Mouse (Mus musculus) stomach, embryonic 14.5 days (tissue): ENCODE data around the gene Slc2a5. TPM values are rescaled to one million over a fixed set of nuclear protein-coding genes. Genes with fewer than 3 reads are reported as not detected.

ENCODE experiments used
- ATAC-seq: fragments of 200-750 bp; cut with Nextera tagmentation; 2 replicates; pipeline ENCODE4 v1.8.0; 2017; ENCODE audit warnings: low read depth, moderate TSS enrichment; ENCODE audit not compliant: insufficient number of reproducible peaks, insufficient read depth, low FRiP score
- H3K27ac ChIP-seq: fragments of 300-500 bp; sonication (generic); 2 replicates; pipeline ENCODE4 v1.5.1; 2014; ENCODE audit warnings: mild to moderate bottlenecking, low read length, moderate library complexity, mixed read lengths
- H3K27me3 ChIP-seq: fragments of 300-500 bp; sonication (generic); 2 replicates; pipeline ENCODE4 v1.6.1; 2014; ENCODE audit warnings: low read length, control low read depth, mixed read lengths; ENCODE audit not compliant: control insufficient read depth, insufficient read depth
- H3K36me3 ChIP-seq: fragments of 300-500 bp; sonication (generic); 2 replicates; pipeline ENCODE4 v1.6.1; 2014; ENCODE audit warnings: mild to moderate bottlenecking, control low read depth, low read length, moderate library complexity, mixed read lengths; ENCODE audit not compliant: control insufficient read depth, insufficient read depth
- H3K4me1 ChIP-seq: fragments of 300-500 bp; sonication (generic); 2 replicates; pipeline ENCODE4 v1.6.1; 2014; ENCODE audit warnings: low read length, control low read depth, mixed read lengths; ENCODE audit not compliant: control insufficient read depth, insufficient read depth
- H3K4me2 ChIP-seq: fragments of 300-500 bp; sonication (generic); replicated peaks from 2 replicates; pipeline ENCODE4 v1.6.1; 2014; ENCODE audit warnings: low read depth, low read length, control low read depth
- H3K4me3 ChIP-seq: fragments of 300-500 bp; sonication (generic); 2 replicates; pipeline ENCODE4 v1.5.1; 2014; ENCODE audit warnings: low read depth, low read length, control low read depth
- H3K9ac ChIP-seq: fragments of 300-500 bp; sonication (generic); replicated peaks from 2 replicates; pipeline ENCODE4 v1.6.1; 2014; ENCODE audit warnings: low read depth, mild to moderate bottlenecking, control low read depth, low read length, moderate library complexity, mixed read lengths
- H3K9me3 ChIP-seq: fragments of 300-500 bp; sonication (generic); 2 replicates; pipeline ENCODE4 v1.6.1; 2016; ENCODE audit warnings: low read depth, low read length, control low read depth; ENCODE audit not compliant: control insufficient read depth
- WGBS: fragments of 180-500 bp; shearing (Covaris S2); extraction: QIAGEN DNeasy Blood & Tissue Kit; methylation state at CpG from one replicate; pipeline ENCODE4 v1.1.7; 2014; 5-methylcytosine and 5-hydroxymethylcytosine counted together
- polyA plus RNA-seq: library from polyadenylated mRNA; unstranded; fragments of >200 nt; fragmentation: Nextera tagmentation; extraction: Ambion mirVana; gene quantifications from 2 replicates; pipeline ENCODE4 v1.2.1, GENCODE M21; 2014

Gene Slc2a5
- polyA plus RNA-seq, 1 experiment from 2014 or later: 1.1 TPM

DNA sequence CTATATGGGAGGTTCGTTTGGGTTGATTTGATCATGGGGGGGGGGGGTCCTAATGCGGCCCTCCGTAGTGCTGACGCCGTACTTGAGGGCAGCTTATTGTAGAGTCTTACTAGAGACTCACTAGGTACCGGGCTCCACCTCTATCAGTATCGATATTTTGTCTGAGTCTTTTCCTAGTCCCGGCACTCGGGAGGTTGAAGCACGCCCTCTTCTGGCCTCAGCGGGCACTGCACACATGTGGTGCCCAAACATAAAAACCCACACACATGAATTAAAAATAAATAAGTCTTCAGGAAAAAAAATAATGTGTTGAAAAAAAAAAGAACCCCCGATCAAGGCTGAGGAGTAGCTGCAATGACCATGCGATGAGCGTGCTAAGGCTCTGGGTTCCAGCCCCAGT is 54.9 kb downstream of the Slc2a5 start:
- H3K27ac ChIP-seq: no peak overlapping the region
- H3K4me1 ChIP-seq: no peaks in the 10 kb centered on the region
- WGBS: 93% methylated on average over 14 of the region's 14 CpGs
- H3K27me3 ChIP-seq: no peaks in the 10 kb centered on the region
- H3K9ac ChIP-seq: no peak overlapping the region
- no peaks in the 10 kb centered on the region for H3K36me3 ChIP-seq
- H3K4me3 ChIP-seq: no peak overlapping the region
- H3K9me3 ChIP-seq: no peaks in the 10 kb centered on the region
- ATAC-seq: no peak
- H3K4me2 ChIP-seq: no peak overlapping the region

DNA sequence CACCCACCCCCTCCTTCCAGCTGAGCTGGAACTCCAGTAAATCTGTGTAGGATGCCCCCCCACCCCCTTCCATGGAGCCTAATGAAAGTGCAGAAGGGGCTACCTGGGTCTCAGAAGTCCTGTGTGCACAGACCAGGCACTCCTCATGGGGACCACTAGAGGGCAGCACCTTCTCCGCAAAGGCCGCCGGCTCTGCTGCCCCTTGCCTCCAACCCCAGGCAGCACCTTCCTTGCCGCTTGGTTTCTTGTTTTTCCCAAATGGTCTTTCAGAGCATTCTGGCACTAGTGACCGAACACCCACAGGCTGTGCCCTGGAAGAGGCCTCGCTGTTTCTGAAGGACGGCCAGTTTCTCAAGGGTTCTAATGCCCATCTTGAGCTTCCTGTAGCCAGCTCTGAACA is 57.5 kb downstream of the Slc2a5 start:
- H3K36me3 ChIP-seq: no peaks in the 10 kb centered on the region
- no peak overlapping the region for H3K27ac ChIP-seq
- H3K27me3 ChIP-seq: no peaks in the 10 kb centered on the region
- 7% methylated on average over 7 of the region's 7 CpGs for WGBS
- H3K9ac ChIP-seq: no peak overlapping the region
- no peaks in the 10 kb centered on the region for H3K9me3 ChIP-seq
- no peak overlapping the region for H3K4me3 ChIP-seq
- ATAC-seq: peak; percentile 63; the same call in 1 of the 2 replicates
- H3K4me1 ChIP-seq: no peaks in the 10 kb centered on the region
- H3K4me2 ChIP-seq: 0 out of 2 replicates have a peak overlapping the region, but pooled peaks have one; percentile 19

DNA sequence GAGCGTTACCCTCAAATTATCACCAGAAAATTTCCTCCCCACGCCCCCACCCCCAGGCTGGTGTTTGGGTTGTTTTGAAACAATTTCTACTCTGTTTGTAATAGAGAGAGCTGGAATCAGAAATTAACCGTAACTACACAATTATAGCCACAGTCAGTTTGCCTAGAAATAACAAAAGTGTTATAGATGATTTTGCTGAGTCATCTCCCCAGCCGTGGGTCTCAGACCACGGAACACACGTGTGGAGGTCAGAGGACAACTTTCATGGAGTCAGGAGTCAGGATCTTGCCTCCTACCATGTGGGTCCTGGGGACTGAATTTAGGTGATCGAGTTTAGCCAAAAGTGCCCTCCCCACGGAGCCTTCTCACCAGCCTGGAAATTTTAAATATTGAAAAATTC is 58.0 kb downstream of the Slc2a5 start:
- no peaks in the 10 kb centered on the region for H3K36me3 ChIP-seq
- no peak overlapping the region for H3K4me2 ChIP-seq
- no peaks in the 10 kb centered on the region for H3K9me3 ChIP-seq
- WGBS: 72% methylated on average over 8 of the region's 8 CpGs
- H3K27ac ChIP-seq: no peak overlapping the region
- no peak for ATAC-seq
- H3K4me1 ChIP-seq: no peaks in the 10 kb centered on the region
- H3K4me3 ChIP-seq: no peak overlapping the region
- H3K9ac ChIP-seq: no peak overlapping the region
- no peaks in the 10 kb centered on the region for H3K27me3 ChIP-seq

DNA sequence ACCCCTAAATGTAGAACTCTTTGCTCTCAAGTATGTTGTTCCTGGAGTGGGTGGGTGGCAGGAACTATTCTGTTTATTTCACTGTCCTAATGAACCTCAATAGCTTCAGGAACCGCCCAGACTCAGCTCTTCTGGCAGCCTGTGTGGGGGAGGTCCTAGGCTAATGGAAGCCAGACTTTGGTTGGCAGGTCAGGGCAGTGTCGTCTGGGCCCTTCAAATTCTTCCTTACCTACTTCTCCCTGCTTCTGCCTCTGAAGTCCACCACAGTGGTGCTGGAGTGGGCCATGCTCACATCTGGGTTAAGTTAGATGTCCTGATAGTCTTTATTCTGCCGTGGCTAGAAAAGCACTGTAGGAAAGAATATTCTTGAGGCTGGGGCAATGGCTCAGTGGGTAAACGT is 59.0 kb downstream of the Slc2a5 start:
- H3K9me3 ChIP-seq: no peaks in the 10 kb centered on the region
- no peak overlapping the region for H3K4me2 ChIP-seq
- no peak for ATAC-seq
- no peaks in the 10 kb centered on the region for H3K27me3 ChIP-seq
- H3K4me3 ChIP-seq: no peak overlapping the region
- 39% methylated on average over 4 of the region's 4 CpGs for WGBS
- H3K36me3 ChIP-seq: no peaks in the 10 kb centered on the region
- no peaks in the 10 kb centered on the region for H3K4me1 ChIP-seq
- H3K9ac ChIP-seq: no peak overlapping the region
- no peak overlapping the region for H3K27ac ChIP-seq

DNA sequence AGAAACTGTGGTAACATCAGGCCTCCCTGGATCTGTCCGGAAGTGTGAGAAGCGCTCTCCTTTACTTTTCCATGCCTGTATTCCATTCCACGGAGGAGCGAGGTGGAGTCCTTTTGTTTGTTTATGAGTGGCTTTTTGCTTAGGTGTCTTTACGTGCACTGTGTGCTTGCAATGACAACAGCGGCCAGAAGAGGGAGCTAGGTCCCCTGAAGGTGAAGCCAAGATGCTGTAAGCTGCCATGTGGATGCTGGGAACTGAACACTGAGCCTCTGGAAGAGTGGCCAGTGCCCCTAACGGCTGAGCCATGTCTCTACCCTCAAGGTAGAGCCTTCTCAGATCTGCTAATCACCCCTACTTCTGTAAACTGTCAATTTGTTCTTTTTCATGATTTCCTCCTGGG is 62.2 kb downstream of the Slc2a5 start:
- no peaks in the 10 kb centered on the region for H3K9me3 ChIP-seq
- no peaks in the 10 kb centered on the region for H3K27me3 ChIP-seq
- H3K4me3 ChIP-seq: no peak overlapping the region
- H3K4me1 ChIP-seq: no peaks in the 10 kb centered on the region
- 90% methylated on average over 7 of the region's 7 CpGs for WGBS
- ATAC-seq: no peak
- H3K9ac ChIP-seq: no peak overlapping the region
- H3K36me3 ChIP-seq: no peaks in the 10 kb centered on the region
- H3K4me2 ChIP-seq: no peak overlapping the region
- no peak overlapping the region for H3K27ac ChIP-seq

DNA sequence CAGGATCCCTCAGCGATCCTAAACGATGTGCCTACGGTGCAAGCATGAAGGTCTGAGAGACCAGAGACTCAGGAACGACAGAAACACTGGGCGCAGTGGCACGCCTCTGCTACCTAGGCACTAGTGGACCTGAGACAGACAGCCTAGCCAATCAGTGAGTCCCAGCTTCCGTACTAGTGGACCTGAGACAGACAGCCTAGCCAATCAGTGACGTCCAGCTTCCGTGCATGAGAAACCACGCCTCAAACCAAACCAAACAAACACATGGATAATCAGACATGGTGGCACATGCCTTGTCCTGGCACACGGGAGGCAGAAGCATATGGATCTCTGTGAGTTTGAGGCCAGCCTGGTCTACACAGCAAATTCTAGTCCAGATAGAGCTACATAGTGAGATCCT is 69.2 kb downstream of the Slc2a5 start:
- ATAC-seq: no peak
- Histone ChIP-seq H3K36me3 (no peaks in the 10 kb centered on the region), H3K9me3 (no peaks in the 10 kb centered on the region)

DNA sequence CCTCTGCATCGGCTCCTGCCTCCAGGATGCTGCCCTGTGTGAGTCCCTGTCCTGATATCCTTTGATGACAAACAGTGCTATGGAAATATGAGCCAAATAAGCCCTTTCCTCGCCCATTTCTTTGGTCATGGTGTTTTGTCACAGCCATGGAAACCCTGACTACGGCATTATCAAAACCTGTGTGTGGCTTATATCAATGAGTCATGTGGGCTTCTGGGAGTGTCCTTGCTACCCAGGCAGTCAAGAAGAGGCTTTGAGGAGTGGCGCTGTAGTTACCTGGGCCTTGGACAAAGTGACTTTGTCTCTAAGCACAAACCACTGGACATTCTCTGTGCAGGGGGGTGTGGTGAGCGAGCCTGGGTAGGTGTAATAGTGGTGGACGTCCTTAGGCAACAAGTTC is 73.1 kb downstream of the Slc2a5 start:
- no peak for ATAC-seq

More for the DNA sequence above, 69.2 kb downstream of the Slc2a5 start:
- H3K4me2 ChIP-seq: no peak overlapping the region
- no peak overlapping the region for H3K27ac ChIP-seq
- WGBS: 47% methylated on average over 11 of the region's 11 CpGs
- H3K9ac ChIP-seq: no peak overlapping the region
- no peaks in the 10 kb centered on the region for H3K4me1 ChIP-seq
- no peaks in the 10 kb centered on the region for H3K27me3 ChIP-seq
- no peak overlapping the region for H3K4me3 ChIP-seq

More for the DNA sequence above, 73.1 kb downstream of the Slc2a5 start:
- Histone ChIP-seq H3K9ac (no peak overlapping the region), H3K9me3 (no peaks in the 10 kb centered on the region), H3K27ac (no peak overlapping the region), H3K4me1 (no peaks in the 10 kb centered on the region), H3K4me2 (no peak overlapping the region), H3K4me3 (no peak overlapping the region), H3K27me3 (no peaks in the 10 kb centered on the region), H3K36me3 (no peaks in the 10 kb centered on the region)
- WGBS: 83% methylated on average over 6 of the region's 6 CpGs

Other genes with a start within 250 kb of the Slc2a5 start
- 15.9 and 19.2 TPM in 2 replicates for gene Spsb1, start 164.2 kb upstream of the Slc2a5 start, polyA plus RNA-seq
- gene H6pd, start 110.3 kb upstream of the Slc2a5 start, polyA plus RNA-seq: 8.8 and 10.2 TPM in 2 replicates
- 0.39 and 0.86 TPM in 2 replicates for gene Gpr157, start 31.9 kb upstream of the Slc2a5 start, polyA plus RNA-seq
- not detected in 2 replicates for gene Slc2a7, start 29.7 kb downstream of the Slc2a5 start, polyA plus RNA-seq
- gene Car6, start 82.0 kb downstream of the Slc2a5 start, polyA plus RNA-seq: not detected in 2 replicates
- gene Eno1, start 117.4 kb downstream of the Slc2a5 start, polyA plus RNA-seq: 1,497 and 1,560 TPM in 2 replicates
- gene Rere, start 162.4 kb downstream of the Slc2a5 start, polyA plus RNA-seq: 41.1 and 45.2 TPM in 2 replicates